Mouse (Mus musculus) ES-Bruce4 (cell line): ENCODE measurements at regions not wholly inside any gene's neighbourhood (a gene's known extent, or its start where the extent isn't known, plus 50 kb on each side); places are given as distances from the start of the nearest gene placed in this dataset.

Experiments used
- CTCF ChIP-seq: IDR thresholded peaks from one replicate; pipeline ENCODE4 v1.8.1; 2011; ENCODE audit warnings: low read depth, low read length
- EP300 ChIP-seq: IDR thresholded peaks from 2 replicates; pipeline ENCODE4 v1.6.1; 2011; ENCODE audit warnings: low read depth, low read length; ENCODE audit not compliant: insufficient read depth
- POLR2A ChIP-seq: IDR thresholded peaks from one replicate; pipeline ENCODE4 v1.8.1; 2011; ENCODE audit warnings: low read length; ENCODE audit not compliant: insufficient read depth

DNA sequence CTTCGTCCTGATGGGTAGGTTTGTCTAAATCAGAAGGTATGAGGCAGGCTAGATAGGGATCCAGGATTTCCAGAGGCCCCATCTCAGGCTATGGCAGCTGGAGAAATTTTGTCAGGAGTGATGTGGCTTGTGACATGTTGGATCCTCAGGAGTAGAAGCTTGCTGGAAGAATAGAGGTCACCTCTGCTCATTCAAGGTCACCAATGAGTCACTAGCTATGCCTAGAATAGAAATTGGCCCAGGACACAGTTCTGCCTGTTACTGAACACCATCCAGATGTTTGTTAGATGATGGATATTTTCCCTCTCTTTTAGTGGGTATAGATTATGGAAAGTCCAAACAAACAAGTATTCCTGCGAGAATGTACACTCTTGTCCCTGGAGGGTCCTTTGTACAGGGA, 173.7 kb downstream of the Nmur2 start:
- TF ChIP-seq CTCF = no peak
- TF ChIP-seq POLR2A = no peak
- TF ChIP-seq EP300 = no peak
